Mouse (Mus musculus): Measurements from ENCODE around the gene Auts2.

GRCm38 (mm10) chr5:131519560-131519959, 1023.6 kb downstream of the Auts2 start:
- TF ChIP-seq TAL1 (IDR thresholded peaks at IDR 0.05; ENCODE audit: low read length): no peak
- TF ChIP-seq GATA1 (IDR thresholded peaks at IDR 0.05; ENCODE audit: low read length): no peak
